In the genomic region with DNA sequence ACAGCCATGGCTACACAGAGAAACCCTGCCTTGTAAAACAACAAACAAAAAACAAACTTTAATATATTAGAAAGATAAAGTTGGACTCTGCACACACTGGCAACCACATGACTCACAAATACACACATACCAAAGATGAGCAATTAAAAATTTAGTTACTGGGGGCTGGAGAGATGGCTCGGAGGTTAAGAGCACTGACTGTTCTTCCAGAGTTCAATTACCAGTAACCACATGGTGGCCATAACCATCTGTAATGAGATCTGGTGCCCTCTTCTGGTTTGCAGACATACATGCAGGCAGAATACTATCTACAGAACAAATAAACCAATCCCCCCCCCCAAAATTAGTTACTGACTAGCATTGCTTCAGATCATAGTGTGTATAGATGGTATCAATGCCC, we compare ENCODE assay signal across 10 mouse cellular contexts. TPM values are rescaled to one million over a fixed set of nuclear protein-coding genes. Genes with fewer than 3 reads are reported as not detected.
A peak's percentile ranks its signal among the peaks of the same experiment; 100 is the strongest.
DNase-seq lines count a peak whose midpoint lies in the region; ATAC-seq and TF ChIP-seq lines count a peak whose summit lies in the region.
"Had no signal": no experiment of that assay in that cellular context is flagged by ENCODE, and none has a peak within 500 bp of the region (broad histone marks: within the 10 kb centered on the region; RNA-seq: fewer than 3 reads in every experiment).

No protein-coding gene starts in this region.

- 0 out of 2 replicates have a peak, but pooled peaks have one; percentile 27 for ATAC-seq in liver, postnatal 0 days
- ATAC-seq in liver, embryonic 12.5 days, result no peak
- ATAC-seq in megakaryocyte progenitor cell, adult 5-6 weeks (replicated peaks; ENCODE audit: poor library complexity), result peak; percentile 73

- peak; percentile 43 for TF ChIP-seq RAD21 in MEL (IDR thresholded peaks at IDR 0.05; ENCODE audit: low read depth, low read length)

- H3K4me1 ChIP-seq in liver, postnatal 0 days (ENCODE audit: insufficient read depth), result 0 out of 2 replicates have a peak, but pooled peaks cover 3% of the 10 kb centered on the region
- peaks cover 19% of the 10 kb centered on the region for H3K4me1 ChIP-seq in liver, embryonic 12.5 days
- H3K4me1 ChIP-seq in MEL (ENCODE audit: control insufficient read depth in 1 of 2, insufficient read depth in 2 of 2, low read length in 2 of 2), result no peaks in the 10 kb centered on the region

- peak; percentile 58 for TF ChIP-seq CTCF in gastrocnemius, adult 2 months (IDR thresholded peaks at IDR 0.05)
- peak; percentile 77 for TF ChIP-seq CTCF in liver, postnatal 0 days (IDR thresholded peaks at IDR 0.05; ENCODE audit: low read depth)
- TF ChIP-seq CTCF in MEL (IDR thresholded peaks at IDR 0.05 in 2 of 3, conservative IDR thresholded peaks at IDR 0.05 in 1 of 3; ENCODE audit: control insufficient read depth in 1 of 3, insufficient read depth in 1 of 3, low read depth in 2 of 3, low read length in 3 of 3, poor library complexity in 1 of 3, severe bottlenecking in 1 of 3), result peak in 2 of 3 experiments; percentile 27 to 41; a peak in 4 of 6 replicates

- H3K27me3 ChIP-seq in liver, postnatal 0 days (ENCODE audit: insufficient read depth, low read length), result no peaks in the 10 kb centered on the region
- H3K27me3 ChIP-seq in liver, embryonic 12.5 days (replicated peaks), result 0 out of 2 replicates have a peak, but pooled peaks cover 6% of the 10 kb centered on the region
- H3K27me3 ChIP-seq in MEL (ENCODE audit: control insufficient read depth in 1 of 2, insufficient read depth in 2 of 2, low read length in 2 of 2), result no peaks in the 10 kb centered on the region

- no peak overlapping the region for H3K4me2 ChIP-seq in liver, postnatal 0 days (ENCODE audit: low read depth, low read length)
- H3K4me2 ChIP-seq in liver, embryonic 12.5 days, result no peak overlapping the region

- H3K4me3 ChIP-seq in gastrocnemius, adult 2 months, result no peak overlapping the region
- no peak overlapping the region for H3K4me3 ChIP-seq in liver, postnatal 0 days (ENCODE audit: low read depth, low read length)
- no peak overlapping the region for H3K4me3 ChIP-seq in liver, embryonic 12.5 days
- H3K4me3 ChIP-seq in MEL (ENCODE audit: control insufficient read depth in 1 of 2, insufficient read depth in 1 of 2, low read depth in 2 of 2, low read length in 2 of 2), result no peak overlapping the region; a peak in 1 of 4 replicates

- no peak overlapping the region for H3K9ac ChIP-seq in liver, postnatal 0 days (replicated peaks)
- no peak overlapping the region for H3K9ac ChIP-seq in liver, embryonic 12.5 days
- no peak overlapping the region for H3K9ac ChIP-seq in MEL (ENCODE audit: control insufficient read depth, low read depth, low read length, poor library complexity, severe bottlenecking)

- intact Hi-C loops in gastrocnemius, adult 2 months (cut with DNase I), result no loop called here
- intact Hi-C loops in gastrocnemius, postnatal 36 days (cut with DNase I), result loop anchor here (10.0 kb wide), 1 partner anchor 261 kb away; no protein-coding TSS in a partner anchor

- H3K9me3 ChIP-seq in liver, postnatal 0 days (ENCODE audit: low read length), result no peaks in the 10 kb centered on the region
- no peaks in the 10 kb centered on the region for H3K9me3 ChIP-seq in liver, embryonic 12.5 days (replicated peaks)
- H3K9me3 ChIP-seq in MEL (replicated peaks; ENCODE audit: insufficient read depth, low read length), result no peaks in the 10 kb centered on the region
- H3K9me3 ChIP-seq: G1E had no signal

- H3K27ac ChIP-seq in gastrocnemius, adult 2 months, result peak overlapping the region; percentile 88
- no peak overlapping the region for H3K27ac ChIP-seq in liver, postnatal 0 days (ENCODE audit: low read depth)
- H3K27ac ChIP-seq in liver, embryonic 12.5 days, result no peak overlapping the region
- no peak overlapping the region for H3K27ac ChIP-seq in MEL (ENCODE audit: control insufficient read depth, low read depth, low read length)

- 56% methylated on average over 1 of the region's 1 CpGs for WGBS in liver, postnatal 0 days (ENCODE audit: insufficient replicate concordance)
- 56% methylated on average over 1 of the region's 1 CpGs for WGBS in liver, embryonic 12.5 days (ENCODE audit: insufficient replicate concordance)

- no peak for DNase-seq in gastrocnemius, adult 2 months
- DNase-seq in gastrocnemius, postnatal 36 days, result no peak
- no peak for DNase-seq in liver, postnatal 0 days
- peak; percentile 24 for DNase-seq in MEL (ENCODE audit: low read depth, low spot score)
- DNase-seq in thymus, postnatal 36 days, result no peak
- no peak for DNase-seq in urinary bladder, postnatal 36 days (ENCODE audit: low spot score in 2 of 2)
- DNase-seq: thymus, postnatal 14 days had no signal

- no peak for TF ChIP-seq EP300 in liver, postnatal 0 days (IDR thresholded peaks at IDR 0.05; ENCODE audit: low read depth)
- TF ChIP-seq EP300 in MEL (IDR thresholded peaks at IDR 0.05; ENCODE audit: low read depth in 1 of 2, low read length in 2 of 2), result no peak

- H3K79me2 ChIP-seq in MEL (ENCODE audit: control insufficient read depth, insufficient read depth, low read length, poor library complexity), result no peaks in the 10 kb centered on the region

- TF ChIP-seq POLR2A in MEL (IDR thresholded peaks at IDR 0.05; ENCODE audit: control insufficient read depth in 1 of 2, insufficient read depth in 1 of 2, low read depth in 1 of 2, low read length in 2 of 2, poor library complexity in 1 of 2), result no peak

- H3K36me3 ChIP-seq in liver, postnatal 0 days (replicated peaks; ENCODE audit: insufficient read depth, low read length), result no peaks in the 10 kb centered on the region
- no peaks in the 10 kb centered on the region for H3K36me3 ChIP-seq in liver, embryonic 12.5 days
- no peaks in the 10 kb centered on the region for H3K36me3 ChIP-seq in MEL (ENCODE audit: control insufficient read depth in 1 of 2, insufficient read depth in 2 of 2, low read length in 2 of 2)
- H3K36me3 ChIP-seq: G1E had no signal

TF ChIP-seq in MEL, 35 proteins besides CTCF, POLR2A, EP300 and RAD21:
- TF ChIP-seq MAX (IDR thresholded peaks at IDR 0.05; ENCODE audit: low read length) (no peak), ZC3H11A (IDR thresholded peaks at IDR 0.05; ENCODE audit: low read depth, low read length) (peak; percentile 20; the same call in 1 of the 2 replicates), HCFC1 (IDR thresholded peaks at IDR 0.05; ENCODE audit: low read depth, low read length) (no peak), ZMIZ1 (IDR thresholded peaks at IDR 0.05; ENCODE audit: low read depth, low read length) (no peak), SMC3 (IDR thresholded peaks at IDR 0.05; ENCODE audit: low read depth, low read length) (peak; percentile 46)

RNA-seq across cellular contexts. Expression of gene Zfp366, which starts 58.7 kb away (rescaled TPM):
- total RNA-seq in gastrocnemius, adult 2 months (2021), result 1 to 10 TPM; 3.1 to 7.8 TPM
- 1 to 10 TPM; 2.8 to 3.8 TPM for total RNA-seq in gastrocnemius, postnatal 36 days (2021)
- polyA plus RNA-seq in liver, postnatal 0 days (2015; fragmentation: Nextera tagmentation; extraction: Ambion mirVana), result 0.33 and 0.39 TPM in 2 replicates
- 0.10 and 0.17 TPM in 2 replicates for polyA plus RNA-seq in liver, embryonic 12.5 days (2016; fragmentation: Nextera tagmentation; extraction: Ambion mirVana)
- not detected in 2 replicates for total RNA-seq in MEL (2012; rRNA removed)
- not detected for polyA plus RNA-seq in MEL (2012; ENCODE audit: insufficient read depth in 1 of 2, insufficient read length in 2 of 2, low read depth in 1 of 2, low replicate concordance in 2 of 2, missing spikeins in 1 of 2)
- 0.17 and 0.57 TPM in 2 replicates for total RNA-seq in megakaryocyte progenitor cell, adult 5-6 weeks (2015)
- total RNA-seq in megakaryocyte progenitor cell, adult 5-6 weeks (2017), result 0.10 and 0.29 TPM in 2 replicates
- polyA plus RNA-seq: G1E had no signal
